Mouse (Mus musculus): ENCODE measurements around the gene Ctsd. TPM values are rescaled to one million over a fixed set of nuclear protein-coding genes. Genes with fewer than 3 reads are reported as not detected.

Gene Ctsd
- polyA plus RNA-seq, 1 experiment from 2014 or later: 210 TPM

DNA sequence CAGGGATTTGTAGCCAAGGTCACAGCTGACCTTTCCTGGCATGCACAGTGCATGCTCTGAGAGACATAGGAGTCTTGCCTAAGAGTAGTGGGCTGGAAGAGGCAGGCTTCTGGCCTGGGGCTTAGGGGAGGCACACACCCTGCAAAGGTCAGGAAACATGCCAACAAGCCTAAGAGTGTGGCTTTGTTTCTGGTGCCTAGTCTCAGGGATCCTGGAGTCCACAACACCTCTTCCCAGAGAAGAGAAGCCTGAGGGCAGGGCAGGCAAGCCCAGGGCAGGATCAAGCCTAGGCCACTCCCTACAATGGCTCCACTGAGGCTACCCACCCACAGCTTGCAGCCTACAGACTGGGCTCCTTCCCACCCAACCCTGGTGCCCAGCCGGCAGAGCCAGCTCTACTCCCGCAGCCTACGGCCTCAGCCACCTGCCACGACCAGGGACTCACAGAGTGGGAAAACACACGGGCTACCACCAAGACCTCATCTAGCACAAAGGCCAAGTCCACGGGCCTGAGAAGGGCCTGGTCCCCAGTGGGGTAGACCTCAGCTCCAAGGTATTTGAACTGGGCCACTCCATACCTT lies 1.1 kb downstream of the Ctsd start:
- H3K9ac ChIP-seq: peak overlapping the region; percentile 95
- peak overlapping the region; percentile 83 for H3K4me3 ChIP-seq
- 53% methylated on average over 6 of the region's 6 CpGs for WGBS
- H3K4me2 ChIP-seq: peak overlapping the region; percentile 90
- H3K36me3 ChIP-seq: peaks cover 39% of the 10 kb centered on the region
- no peaks in the 10 kb centered on the region for H3K9me3 ChIP-seq
- ATAC-seq (ENCODE audit: insufficient number of reproducible peaks, insufficient read depth, low FRiP score, low TSS enrichment, low read depth): no peak
- H3K27ac ChIP-seq: no peak overlapping the region
- no peaks in the 10 kb centered on the region for H3K27me3 ChIP-seq
- peaks cover 18% of the 10 kb centered on the region for H3K4me1 ChIP-seq

DNA sequence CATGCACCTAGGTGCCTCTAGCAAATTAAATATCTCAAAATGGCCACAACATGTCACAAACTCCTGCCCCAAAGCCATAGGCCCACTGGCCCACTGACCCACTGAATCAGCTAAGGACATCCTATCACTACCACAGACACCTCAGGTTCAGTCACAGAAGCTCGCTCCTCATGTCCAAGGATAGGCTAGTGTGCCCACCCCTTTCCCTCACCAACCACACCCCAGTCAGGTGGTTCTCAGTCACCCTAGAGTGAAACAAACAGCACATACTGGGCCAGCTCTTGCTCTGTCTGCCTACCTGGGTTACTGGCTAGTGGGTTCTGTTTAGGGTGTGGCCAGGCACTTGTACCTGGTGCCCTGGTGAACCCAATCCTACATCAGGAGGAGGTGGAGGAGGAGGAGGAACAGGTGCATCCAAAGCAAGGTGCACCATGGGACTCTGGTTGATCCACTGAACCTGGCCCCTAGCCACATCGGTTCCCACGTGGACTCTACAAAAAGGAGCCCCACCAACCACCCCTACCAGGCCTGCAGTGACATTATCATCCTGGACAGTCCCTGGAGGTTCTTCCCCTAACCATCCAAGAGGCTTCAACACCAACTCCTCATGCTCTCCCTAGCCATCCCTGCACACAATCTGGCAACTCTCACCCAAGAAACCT lies 2.0 kb downstream of the Ctsd start:
- Histone ChIP-seq H3K27me3 (no peaks in the 10 kb centered on the region), H3K9ac (peak overlapping the region; percentile 95), H3K9me3 (no peaks in the 10 kb centered on the region), H3K4me1 (peaks cover 18% of the 10 kb centered on the region), H3K4me2 (peak overlapping the region; percentile 90), H3K4me3 (peak overlapping the region; percentile 83), H3K36me3 (peaks cover 47% of the 10 kb centered on the region), H3K27ac (no peak overlapping the region)
- ATAC-seq (ENCODE audit: insufficient number of reproducible peaks, insufficient read depth, low FRiP score, low TSS enrichment, low read depth): no peak
- 92% methylated on average over 3 of the region's 3 CpGs for WGBS

DNA sequence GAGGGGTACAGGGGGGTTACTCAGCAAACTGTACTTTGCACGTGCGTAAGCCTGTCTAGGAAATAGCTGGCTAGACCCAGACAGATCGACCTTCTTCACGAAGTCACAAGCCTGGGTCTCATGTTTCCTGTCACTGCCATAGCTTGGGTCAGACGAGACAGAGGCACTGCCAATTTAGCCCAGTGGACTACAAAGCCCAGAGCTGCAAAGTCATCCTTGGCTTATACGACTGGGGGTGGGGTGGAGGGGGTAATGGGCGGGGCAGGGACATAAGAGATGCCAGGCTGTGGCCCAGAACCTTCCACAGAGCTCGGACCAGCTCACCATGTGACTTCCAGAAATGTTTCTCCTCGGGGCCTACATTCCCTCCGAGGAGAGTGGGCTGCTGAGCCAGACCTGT lies 3.5 kb downstream of the Ctsd start:
- 78% methylated on average over 10 of the region's 10 CpGs for WGBS
- ATAC-seq (ENCODE audit: insufficient number of reproducible peaks, insufficient read depth, low FRiP score, low TSS enrichment, low read depth): no peak
- Histone ChIP-seq H3K4me2 (no peak overlapping the region), H3K27ac (no peak overlapping the region), H3K27me3 (no peaks in the 10 kb centered on the region), H3K9ac (no peak overlapping the region), H3K4me3 (no peak overlapping the region), H3K4me1 (peaks cover 18% of the 10 kb centered on the region), H3K36me3 (peaks cover 63% of the 10 kb centered on the region), H3K9me3 (no peaks in the 10 kb centered on the region)

DNA sequence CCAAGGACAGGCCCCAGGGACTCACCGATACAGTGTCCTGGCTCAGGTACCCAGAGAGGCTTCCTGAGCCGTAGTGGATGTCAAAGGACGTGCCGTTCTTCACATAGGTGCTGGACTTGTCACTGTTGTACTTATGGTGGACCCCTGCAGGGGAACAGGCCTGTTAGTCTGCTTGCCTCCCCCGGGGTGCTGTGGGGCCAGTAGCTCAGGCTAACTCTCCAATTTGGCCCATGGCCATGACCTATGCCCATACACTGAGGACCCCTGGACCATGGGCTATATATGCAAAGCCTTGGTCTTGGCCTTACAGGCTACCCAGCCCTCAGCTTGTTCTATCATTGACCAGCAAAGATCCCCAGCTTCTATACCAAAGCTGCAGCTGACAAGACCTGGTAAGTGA lies 5.3 kb downstream of the Ctsd start, which contains the start of gene Gm49369:
Gene Gm49369, minus strand, starts transcription at position 101 of the 400 bp plus-strand sequence.
- H3K9me3 ChIP-seq: no peaks in the 10 kb centered on the region
- 94% methylated on average over 5 of the region's 5 CpGs for WGBS
- H3K4me1 ChIP-seq: peaks cover 18% of the 10 kb centered on the region
- no peak within 1 kb of the TSS for H3K4me2 ChIP-seq
- H3K4me3 ChIP-seq: no peak within 1 kb of the TSS
- H3K9ac ChIP-seq: no peak within 1 kb of the TSS
- H3K27me3 ChIP-seq: no peaks in the 10 kb centered on the region
- no peak for ATAC-seq (ENCODE audit: insufficient number of reproducible peaks, insufficient read depth, low FRiP score, low TSS enrichment, low read depth)
- peaks cover 80% of the 10 kb centered on the region for H3K36me3 ChIP-seq
- H3K27ac ChIP-seq: no peak within 1 kb of the TSS

DNA sequence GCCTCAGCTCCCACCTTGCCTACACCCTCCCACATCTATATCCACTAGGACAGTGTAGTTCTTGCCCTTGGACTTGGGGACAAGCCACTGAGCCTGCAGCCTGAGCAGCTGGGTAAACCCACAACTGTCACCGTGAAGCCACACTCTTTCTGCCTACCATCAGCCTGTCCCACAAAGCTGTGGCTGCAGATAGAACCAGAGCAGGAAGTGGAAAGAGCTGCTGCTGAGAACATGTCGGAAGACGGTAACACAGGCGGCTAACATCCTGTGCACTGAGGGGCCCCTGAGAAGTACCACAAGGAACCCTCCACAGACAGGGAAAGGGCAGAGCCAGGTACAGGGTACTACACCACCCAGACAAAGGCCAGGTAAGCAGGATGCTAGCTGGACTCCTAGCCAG lies 6.7 kb downstream of the Ctsd start:
- H3K4me3 ChIP-seq: no peak overlapping the region
- H3K4me1 ChIP-seq: peaks cover 8% of the 10 kb centered on the region
- 87% methylated on average over 4 of the region's 4 CpGs for WGBS
- H3K9ac ChIP-seq: no peak overlapping the region
- H3K36me3 ChIP-seq: peaks cover 94% of the 10 kb centered on the region
- H3K27me3 ChIP-seq: no peaks in the 10 kb centered on the region
- H3K4me2 ChIP-seq: no peak overlapping the region
- no peaks in the 10 kb centered on the region for H3K9me3 ChIP-seq
- ATAC-seq (ENCODE audit: insufficient number of reproducible peaks, insufficient read depth, low FRiP score, low TSS enrichment, low read depth): no peak
- no peak overlapping the region for H3K27ac ChIP-seq

DNA sequence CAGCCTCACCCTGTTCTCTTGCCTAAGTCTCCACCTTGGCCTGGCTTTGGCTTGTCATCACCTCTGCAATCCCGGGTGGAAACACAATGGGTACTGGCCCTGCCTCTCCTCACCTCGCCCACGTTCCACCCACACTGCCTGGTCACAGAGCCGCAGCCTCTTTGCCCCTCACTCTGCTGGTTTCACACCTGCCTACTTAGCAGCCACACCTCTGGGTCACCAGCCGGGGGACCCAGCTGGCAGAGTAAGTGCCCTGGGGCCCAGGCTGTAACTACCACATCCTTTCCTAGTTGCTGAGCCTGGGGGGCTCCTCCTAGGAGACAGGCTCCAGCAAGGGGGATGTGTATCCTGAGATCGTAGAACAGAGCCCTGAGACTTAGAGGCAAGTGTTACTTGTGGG lies 8.7 kb downstream of the Ctsd start:
- 90% methylated on average over 6 of the region's 6 CpGs for WGBS
- peaks cover 89% of the 10 kb centered on the region for H3K36me3 ChIP-seq
- H3K4me2 ChIP-seq: no peak overlapping the region
- no peak overlapping the region for H3K4me3 ChIP-seq
- 0 out of 2 replicates have a peak, but pooled peaks cover 5% of the 10 kb centered on the region for H3K4me1 ChIP-seq
- H3K9me3 ChIP-seq: no peaks in the 10 kb centered on the region
- no peak overlapping the region for H3K9ac ChIP-seq
- ATAC-seq (ENCODE audit: insufficient number of reproducible peaks, insufficient read depth, low FRiP score, low TSS enrichment, low read depth): no peak
- no peak overlapping the region for H3K27ac ChIP-seq
- H3K27me3 ChIP-seq: no peaks in the 10 kb centered on the region

DNA sequence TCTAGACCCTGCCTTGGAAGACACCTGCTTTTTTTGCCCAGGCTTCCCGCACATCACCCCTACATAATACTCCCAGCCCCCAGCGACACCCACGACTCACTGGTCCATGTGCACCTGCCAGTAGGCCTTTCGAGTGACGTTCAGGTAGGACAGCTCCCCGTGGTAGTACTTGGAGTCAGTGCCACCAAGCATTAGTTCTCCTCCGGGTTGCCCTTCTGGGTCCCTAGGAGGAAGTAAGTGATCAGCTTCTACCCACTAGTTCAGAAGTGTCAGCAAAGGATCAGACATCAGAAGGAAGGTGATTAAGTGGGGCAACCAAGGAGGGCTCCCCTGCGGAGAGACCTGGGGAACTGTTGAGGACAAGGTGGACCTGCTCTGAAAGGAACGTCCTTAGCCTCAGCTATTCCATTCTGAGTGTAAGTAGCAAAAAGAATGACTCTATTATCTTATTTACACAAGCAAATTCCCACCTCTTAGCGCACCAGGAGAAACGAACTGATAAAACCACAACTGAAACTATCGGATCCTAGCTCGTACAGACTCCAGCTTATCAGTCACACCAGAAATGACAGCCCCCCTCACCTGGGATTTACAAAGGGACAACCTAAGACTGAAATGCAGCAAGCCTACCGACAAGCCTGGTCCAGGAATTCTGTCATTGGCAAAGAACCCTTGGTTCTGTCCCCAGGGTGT lies 10.5 kb downstream of the Ctsd start:
- ATAC-seq (ENCODE audit: insufficient number of reproducible peaks, insufficient read depth, low FRiP score, low TSS enrichment, low read depth): no peak
- Histone ChIP-seq H3K27me3 (peaks cover 17% of the 10 kb centered on the region), H3K36me3 (peaks cover 71% of the 10 kb centered on the region), H3K4me1 (peaks cover 18% of the 10 kb centered on the region), H3K4me2 (no peak overlapping the region), H3K4me3 (no peak overlapping the region), H3K9ac (no peak overlapping the region), H3K9me3 (no peaks in the 10 kb centered on the region), H3K27ac (no peak overlapping the region)
- 88% methylated on average over 14 of the region's 14 CpGs for WGBS

DNA sequence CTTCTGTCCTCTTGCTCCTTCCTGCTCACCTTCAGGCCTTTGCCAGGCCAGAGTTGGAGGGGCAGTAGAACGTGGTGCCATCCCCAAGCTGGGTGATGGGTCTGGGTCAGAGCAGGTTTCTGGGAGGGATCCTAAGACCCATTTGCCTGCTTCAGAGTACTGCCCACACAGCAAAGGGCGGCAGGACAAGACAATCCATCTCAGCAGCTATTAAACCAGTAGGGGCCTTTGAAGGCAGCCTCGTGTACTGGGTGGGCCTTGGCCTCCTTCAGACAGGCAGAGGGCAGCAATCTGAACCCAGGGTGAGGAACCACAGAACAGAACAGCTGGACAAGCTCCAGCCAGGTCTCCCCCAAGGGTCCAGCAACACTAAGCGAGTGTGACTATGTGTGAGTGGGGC lies 11.7 kb downstream of the Ctsd start:
- WGBS: 90% methylated on average over 4 of the region's 4 CpGs
- Histone ChIP-seq H3K4me1 (peaks cover 29% of the 10 kb centered on the region), H3K27me3 (peaks cover 30% of the 10 kb centered on the region), H3K27ac (no peak overlapping the region), H3K9me3 (no peaks in the 10 kb centered on the region), H3K4me3 (no peak overlapping the region), H3K4me2 (no peak overlapping the region), H3K9ac (no peak overlapping the region), H3K36me3 (peaks cover 59% of the 10 kb centered on the region)
- ATAC-seq (ENCODE audit: insufficient number of reproducible peaks, insufficient read depth, low FRiP score, low TSS enrichment, low read depth): no peak

DNA sequence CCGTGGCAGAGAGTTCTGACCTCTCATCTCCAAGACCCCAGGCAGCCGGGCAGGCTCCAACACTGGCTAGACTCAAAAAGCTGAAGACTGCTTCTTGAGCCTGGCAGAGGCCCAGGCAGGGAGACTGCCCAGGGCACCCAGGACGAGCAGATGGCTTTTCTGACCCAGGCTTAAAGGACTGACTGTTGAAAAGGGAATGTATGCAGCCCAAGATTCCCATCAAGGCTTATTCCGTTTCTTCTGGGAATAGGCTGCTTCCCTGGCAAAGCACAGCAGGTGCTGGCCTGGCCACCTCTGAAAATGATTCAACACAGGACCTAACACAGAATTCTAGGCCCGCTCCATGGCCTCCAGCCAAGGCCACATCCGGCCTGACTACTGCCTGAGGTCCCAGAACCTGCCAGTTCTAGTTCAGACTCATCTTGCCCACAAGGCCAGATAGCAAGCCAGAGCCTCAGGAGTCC lies 12.5 kb downstream of the Ctsd start:
- H3K4me1 ChIP-seq: peaks cover 29% of the 10 kb centered on the region
- peaks cover 51% of the 10 kb centered on the region for H3K36me3 ChIP-seq
- no peak for ATAC-seq (ENCODE audit: insufficient number of reproducible peaks, insufficient read depth, low FRiP score, low TSS enrichment, low read depth)
- 78% methylated on average over 6 of the region's 6 CpGs for WGBS
- no peak overlapping the region for H3K4me2 ChIP-seq
- H3K27ac ChIP-seq: no peak overlapping the region
- H3K4me3 ChIP-seq: no peak overlapping the region
- no peaks in the 10 kb centered on the region for H3K9me3 ChIP-seq
- peaks cover 38% of the 10 kb centered on the region for H3K27me3 ChIP-seq
- H3K9ac ChIP-seq: no peak overlapping the region

DNA sequence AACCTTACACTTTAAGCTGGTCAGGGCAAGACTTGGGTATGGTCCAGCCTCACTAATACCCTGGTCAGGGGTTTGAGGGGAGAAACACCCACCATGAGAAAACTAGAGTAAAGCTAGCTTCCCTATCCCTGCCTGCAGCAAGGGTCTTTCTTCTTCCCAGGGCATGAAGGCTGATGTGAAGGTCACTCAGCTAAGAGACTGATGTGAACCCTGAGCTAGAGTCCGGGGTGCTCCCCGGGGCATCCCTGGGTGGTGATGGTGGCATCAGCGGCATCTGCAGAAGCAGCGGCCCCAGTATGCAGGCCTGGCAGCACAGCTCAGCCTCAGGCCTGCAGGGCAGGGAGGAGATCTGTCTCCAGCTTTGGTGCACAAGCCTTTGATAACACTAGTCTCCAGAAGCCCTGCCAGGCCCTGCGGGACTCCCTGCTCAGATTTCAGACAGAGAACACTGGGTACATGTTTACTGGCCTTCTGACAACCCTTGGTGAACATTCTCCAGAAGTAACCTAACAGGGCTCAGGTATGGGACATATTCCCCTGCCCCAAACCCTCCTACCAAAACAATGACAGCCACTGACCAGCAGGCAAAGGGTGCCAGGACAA lies 13.3 kb downstream of the Ctsd start:
- Histone ChIP-seq H3K4me2 (no peak overlapping the region), H3K9me3 (no peaks in the 10 kb centered on the region), H3K27ac (peak overlapping the region; percentile 36; the same call in 1 of the 2 replicates), H3K4me3 (no peak overlapping the region), H3K27me3 (peaks cover 46% of the 10 kb centered on the region), H3K9ac (no peak overlapping the region), H3K4me1 (peaks cover 29% of the 10 kb centered on the region), H3K36me3 (peaks cover 43% of the 10 kb centered on the region)
- no peak for ATAC-seq (ENCODE audit: insufficient number of reproducible peaks, insufficient read depth, low FRiP score, low TSS enrichment, low read depth)
- 82% methylated on average over 5 of the region's 5 CpGs for WGBS

DNA sequence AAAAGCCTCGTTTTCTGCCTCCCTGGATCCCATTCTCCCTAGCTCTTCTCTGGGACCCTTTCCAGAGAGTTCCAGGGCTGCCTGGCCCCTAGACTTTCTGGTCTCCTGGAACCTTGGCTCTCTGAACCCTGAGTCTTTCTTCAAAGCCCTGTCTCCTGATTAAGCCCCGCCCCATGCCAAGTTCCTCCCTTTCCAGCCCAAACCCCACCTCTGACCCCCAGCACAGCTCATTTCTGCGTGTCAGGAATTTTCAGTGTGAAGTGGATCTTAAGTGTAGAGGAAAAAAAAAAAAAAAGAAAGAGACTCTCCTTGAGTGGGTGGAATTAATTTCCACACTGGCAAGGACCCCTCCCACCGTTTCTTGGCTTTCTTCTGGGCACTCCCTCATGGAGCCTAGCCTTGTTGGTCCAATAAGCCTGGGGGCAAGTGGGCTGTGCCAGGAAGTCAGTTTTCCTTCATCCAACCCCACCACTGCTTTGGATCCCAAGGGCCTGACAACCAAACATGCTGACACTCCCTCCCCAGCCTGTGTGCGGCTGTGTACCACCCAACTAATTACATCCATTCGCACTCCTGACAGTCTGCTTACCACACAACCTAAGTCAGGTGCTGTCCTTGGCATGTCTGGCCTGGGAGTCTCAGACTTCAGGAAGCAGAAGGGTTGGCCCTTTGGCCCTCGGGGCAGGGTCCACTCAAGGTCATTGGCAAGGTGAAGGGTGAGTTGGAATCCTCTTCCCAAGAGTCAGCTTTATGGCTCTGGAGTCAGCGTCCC lies 14.0 kb downstream of the Ctsd start, which contains the start of gene Ifitm10:
Gene Ifitm10, minus strand, starts transcription at position 113 of the 772 bp plus-strand sequence.
- Histone ChIP-seq H3K27me3 (peaks cover 53% of the 10 kb centered on the region), H3K4me1 (peaks cover 29% of the 10 kb centered on the region), H3K9me3 (no peaks in the 10 kb centered on the region), H3K27ac (peak within 1 kb of the TSS; percentile 36; the same call in 1 of the 2 replicates), H3K4me2 (peak within 1 kb of the TSS; percentile 84), H3K4me3 (peak within 1 kb of the TSS; percentile 49), H3K9ac (0 out of 2 replicates have a peak within 1 kb of the TSS, but pooled peaks have one; percentile 27), H3K36me3 (peaks cover 36% of the 10 kb centered on the region)
- 57% methylated on average over 8 of the region's 8 CpGs for WGBS
- no peak for ATAC-seq (ENCODE audit: insufficient number of reproducible peaks, insufficient read depth, low FRiP score, low TSS enrichment, low read depth)

Measured in embryonic facial prominence, embryonic 13.5 days (tissue).